Mouse (Mus musculus): ENCODE data around the gene Olfr140.

The Olfr140 gene

GRCm38 (mm10) chr2:90063494-90063893, at the start of gene Olfr140:
Gene Olfr140 (minus strand): TSS chr2:90063594.
- no peak for DNase-seq (ENCODE audit: low spot score)

GRCm38 (mm10) chr2:90070065-90070464, 6.7 kb upstream of the Olfr140 start:
- DNase-seq (ENCODE audit: low spot score) = no peak

- no peak for DNase-seq (ENCODE audit: low spot score)
Observed at GRCm38 (mm10) chr2:90035037-90035436, 28.4 kb downstream of the Olfr140 start, which contains the start of gene Olfr1265. Gene Olfr1265 (plus strand): TSS chr2:90035337.

GRCm38 (mm10) chr2:90025477-90025876, 37.9 kb downstream of the Olfr140 start, which contains the start of gene Olfr1264:
Gene Olfr1264 (minus strand): TSS chr2:90025577.
- no peak for DNase-seq (ENCODE audit: low spot score)

- DNase-seq (ENCODE audit: low spot score) = no peak
Observed at GRCm38 (mm10) chr2:90011831-90012230, 51.6 kb downstream of the Olfr140 start, which contains the start of gene Olfr1263. Gene Olfr1263 (plus strand): TSS chr2:90012131.

GRCm38 (mm10) chr2:89999845-90000244, 63.5 kb downstream of the Olfr140 start, which contains the start of gene Olfr1262:
Gene Olfr1262 (plus strand): TSS chr2:90000145.
- no peak for DNase-seq (ENCODE audit: low spot score)

Measured in retina, embryonic 14.5 days (tissue).